Mouse (Mus musculus) liver, embryonic 11.5 days (tissue): ENCODE measurements around the gene Spindoc. TPM values are rescaled to one million over a fixed set of nuclear protein-coding genes. Genes with fewer than 3 reads are reported as not detected.

Experiments
- ATAC-seq: fragments of 200-750 bp; cut with Nextera tagmentation; replicated peaks from 2 replicates; pipeline ENCODE4 v1.8.0; 2017; ENCODE audit warnings: moderate number of reproducible peaks, mild to moderate bottlenecking, moderate TSS enrichment, moderate library complexity; ENCODE audit not compliant: low FRiP score
- DNase-seq: peaks from one replicate; pipeline ENCODE4 v3.0.0-alpha.2; 2017; ENCODE audit warnings: low spot score
- H3K27ac ChIP-seq: fragments of 300-500 bp; sonication (generic); 2 replicates; pipeline ENCODE4 v1.5.1; 2014; ENCODE audit warnings: mild to moderate bottlenecking, low read depth, low read length, control low read depth
- H3K27me3 ChIP-seq: fragments of 300-500 bp; sonication (generic); replicated peaks from 2 replicates; pipeline ENCODE4 v1.6.1; 2014; ENCODE audit warnings: low read length, mixed read lengths; ENCODE audit not compliant: control insufficient read depth, insufficient read depth
- H3K36me3 ChIP-seq: fragments of 300-500 bp; sonication (generic); 2 replicates; pipeline ENCODE4 v1.6.1; 2014; ENCODE audit warnings: mild to moderate bottlenecking, low read length, moderate library complexity, mixed read lengths; ENCODE audit not compliant: control insufficient read depth, insufficient read depth
- H3K4me1 ChIP-seq: fragments of 300-500 bp; sonication (generic); replicated peaks from 2 replicates; pipeline ENCODE4 v1.6.1; 2014; ENCODE audit warnings: low read length, mixed read lengths; ENCODE audit not compliant: control insufficient read depth, insufficient read depth
- H3K4me2 ChIP-seq: fragments of 300-500 bp; sonication (generic); 2 replicates; pipeline ENCODE4 v1.6.1; 2014; ENCODE audit warnings: mild to moderate bottlenecking, control low read depth, moderate library complexity
- H3K4me3 ChIP-seq: fragments of 300-500 bp; sonication (generic); 2 replicates; pipeline ENCODE4 v1.5.1; 2014; ENCODE audit warnings: low read depth, low read length, control low read depth
- H3K9ac ChIP-seq: fragments of 300-500 bp; sonication (generic); 2 replicates; pipeline ENCODE4 v1.6.1; 2014; ENCODE audit warnings: low read depth, low read length, control low read depth
- H3K9me3 ChIP-seq: fragments of 300-500 bp; sonication (generic); 2 replicates; pipeline ENCODE4 v1.6.1; 2016; ENCODE audit warnings: low read length, inconsistent platforms, mixed read lengths; ENCODE audit not compliant: control insufficient read depth
- WGBS: fragments of 180-500 bp; shearing (Covaris S2); extraction: QIAGEN DNeasy Blood & Tissue Kit; methylation state at CpG from one replicate; pipeline ENCODE4 v1.1.7; 2014; 5-methylcytosine and 5-hydroxymethylcytosine counted together
- polyA plus RNA-seq: library from polyadenylated mRNA; unstranded; fragments of >200 nt; fragmentation: Nextera tagmentation; extraction: Ambion mirVana; gene quantifications from 2 replicates; pipeline ENCODE4 v1.2.1, GENCODE M21; 2014

The Spindoc gene
- polyA plus RNA-seq, 1 experiment from 2014 or later, result 16.7 TPM

DNA sequence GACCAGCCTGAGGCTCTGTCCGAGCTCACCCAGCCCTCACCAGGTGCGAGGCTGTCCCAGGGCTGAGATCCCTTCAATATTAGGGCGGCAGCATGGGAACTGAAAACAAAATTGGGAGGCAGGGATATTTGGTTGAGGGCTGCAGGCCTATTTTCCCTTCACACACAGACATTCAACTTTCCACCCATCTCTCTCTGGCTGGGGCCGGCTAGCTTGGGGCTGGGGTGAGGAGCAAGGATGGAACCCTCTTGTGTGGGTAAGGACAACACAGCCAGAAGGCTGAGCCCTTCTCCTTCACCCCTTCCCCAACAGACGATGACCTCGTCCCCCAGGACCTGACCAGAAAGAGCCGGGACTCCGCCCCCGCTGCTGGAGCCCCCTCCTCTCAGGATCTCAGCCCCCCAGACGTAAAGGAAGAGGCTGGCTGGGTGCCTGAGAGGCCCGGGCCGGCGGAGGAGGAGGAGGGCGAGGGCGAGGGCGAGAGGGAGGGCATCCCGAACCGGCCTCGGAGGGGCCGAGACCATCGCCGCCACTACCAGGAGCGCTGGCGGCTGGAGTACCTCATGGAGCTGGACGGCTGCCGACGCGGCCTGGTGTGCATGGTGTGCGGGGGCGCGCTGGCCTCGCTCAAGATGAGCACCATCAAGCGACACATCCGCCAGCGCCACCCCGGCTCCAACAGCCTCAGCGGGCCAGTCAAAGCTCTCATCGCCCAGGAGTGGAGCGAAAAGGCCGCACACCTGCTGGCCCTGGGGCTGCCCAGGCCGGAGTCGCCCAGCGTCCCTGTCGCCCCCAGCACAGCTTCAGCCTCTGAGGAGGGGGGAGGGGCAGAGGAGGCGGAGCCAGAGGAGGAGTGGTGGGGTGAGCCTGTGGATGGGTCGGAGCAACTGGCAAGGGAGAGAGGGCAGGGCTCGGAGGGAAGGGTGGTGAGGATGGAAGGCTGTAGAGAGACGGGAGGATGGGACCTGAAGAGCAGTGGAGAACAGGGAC is 39.1 kb upstream of the Spindoc start:
- peaks cover 47% of the 10 kb centered on the region for H3K4me1 ChIP-seq
- H3K4me2 ChIP-seq, result peak overlapping the region; percentile 49
- no peaks in the 10 kb centered on the region for H3K9me3 ChIP-seq
- H3K27me3 ChIP-seq, result no peaks in the 10 kb centered on the region; the same call in 1 of the 2 replicates
- 34% methylated on average over 48 of the region's 48 CpGs for WGBS
- 0 out of 2 replicates have a peak overlapping the region, but pooled peaks have one; percentile 11 for H3K4me3 ChIP-seq
- no peak for ATAC-seq
- peak; percentile 73 for DNase-seq
- no peak overlapping the region for H3K27ac ChIP-seq
- no peak overlapping the region for H3K9ac ChIP-seq
- H3K36me3 ChIP-seq, result peaks cover 35% of the 10 kb centered on the region

GRCm38 (mm10) chr19:7420841-7421601 is 38.2 kb upstream of the Spindoc start:
- 73% methylated on average over 27 of the region's 27 CpGs for WGBS
- Histone ChIP-seq H3K4me2 (no peak overlapping the region), H3K27ac (no peak overlapping the region), H3K27me3 (peaks cover 6% of the 10 kb centered on the region), H3K4me3 (no peak overlapping the region), H3K4me1 (peaks cover 48% of the 10 kb centered on the region), H3K9me3 (no peaks in the 10 kb centered on the region), H3K36me3 (peaks cover 32% of the 10 kb centered on the region), H3K9ac (no peak overlapping the region)
- no peak for DNase-seq
- no peak for ATAC-seq

- no peak overlapping the region for H3K27ac ChIP-seq
- H3K4me1 ChIP-seq, result peaks cover 49% of the 10 kb centered on the region
- H3K27me3 ChIP-seq, result peaks cover 12% of the 10 kb centered on the region
- H3K9ac ChIP-seq, result 0 out of 2 replicates have a peak overlapping the region, but pooled peaks have one; percentile 1
- DNase-seq, result no peak
- H3K4me2 ChIP-seq, result peak overlapping the region; percentile 95
- no peaks in the 10 kb centered on the region for H3K9me3 ChIP-seq
- ATAC-seq, result no peak
- H3K36me3 ChIP-seq, result peaks cover 30% of the 10 kb centered on the region
- 71% methylated on average over 12 of the region's 12 CpGs for WGBS
- peak overlapping the region; percentile 96; the same call in 1 of the 2 replicates for H3K4me3 ChIP-seq
Observed at GRCm38 (mm10) chr19:7420108-7420507, 37.3 kb upstream of the Spindoc start.

DNA sequence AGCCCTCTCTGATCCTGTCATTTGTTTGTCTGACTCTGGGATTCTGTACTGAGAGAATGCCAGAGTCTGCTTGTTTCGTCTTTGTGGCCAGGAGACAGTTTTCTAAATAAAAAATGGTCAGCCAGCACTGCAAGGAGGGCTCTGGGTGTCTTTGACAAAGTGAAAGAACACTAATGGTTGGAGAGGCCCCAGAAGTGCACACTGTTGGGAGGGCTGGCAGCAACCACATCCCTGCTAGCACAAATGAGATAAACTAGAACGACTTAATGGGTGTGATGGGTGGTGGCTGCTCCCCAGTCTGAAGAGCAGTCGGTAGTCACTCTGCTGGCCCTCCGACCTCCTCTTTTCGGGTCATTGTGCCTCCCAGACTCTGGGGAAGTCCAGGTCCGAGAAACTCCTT is 36.3 kb upstream of the Spindoc start:
- 0 out of 2 replicates have a peak overlapping the region, but pooled peaks have one; percentile 1 for H3K9ac ChIP-seq
- peaks cover 13% of the 10 kb centered on the region for H3K27me3 ChIP-seq
- ATAC-seq, result peak; percentile 53
- no peak overlapping the region for H3K27ac ChIP-seq
- H3K36me3 ChIP-seq, result peaks cover 27% of the 10 kb centered on the region
- H3K4me1 ChIP-seq, result peaks cover 49% of the 10 kb centered on the region
- peak overlapping the region; percentile 95 for H3K4me2 ChIP-seq
- H3K4me3 ChIP-seq, result peak overlapping the region; percentile 96
- no peak for DNase-seq
- WGBS, result 28% methylated on average over 6 of the region's 6 CpGs
- H3K9me3 ChIP-seq, result no peaks in the 10 kb centered on the region

DNA sequence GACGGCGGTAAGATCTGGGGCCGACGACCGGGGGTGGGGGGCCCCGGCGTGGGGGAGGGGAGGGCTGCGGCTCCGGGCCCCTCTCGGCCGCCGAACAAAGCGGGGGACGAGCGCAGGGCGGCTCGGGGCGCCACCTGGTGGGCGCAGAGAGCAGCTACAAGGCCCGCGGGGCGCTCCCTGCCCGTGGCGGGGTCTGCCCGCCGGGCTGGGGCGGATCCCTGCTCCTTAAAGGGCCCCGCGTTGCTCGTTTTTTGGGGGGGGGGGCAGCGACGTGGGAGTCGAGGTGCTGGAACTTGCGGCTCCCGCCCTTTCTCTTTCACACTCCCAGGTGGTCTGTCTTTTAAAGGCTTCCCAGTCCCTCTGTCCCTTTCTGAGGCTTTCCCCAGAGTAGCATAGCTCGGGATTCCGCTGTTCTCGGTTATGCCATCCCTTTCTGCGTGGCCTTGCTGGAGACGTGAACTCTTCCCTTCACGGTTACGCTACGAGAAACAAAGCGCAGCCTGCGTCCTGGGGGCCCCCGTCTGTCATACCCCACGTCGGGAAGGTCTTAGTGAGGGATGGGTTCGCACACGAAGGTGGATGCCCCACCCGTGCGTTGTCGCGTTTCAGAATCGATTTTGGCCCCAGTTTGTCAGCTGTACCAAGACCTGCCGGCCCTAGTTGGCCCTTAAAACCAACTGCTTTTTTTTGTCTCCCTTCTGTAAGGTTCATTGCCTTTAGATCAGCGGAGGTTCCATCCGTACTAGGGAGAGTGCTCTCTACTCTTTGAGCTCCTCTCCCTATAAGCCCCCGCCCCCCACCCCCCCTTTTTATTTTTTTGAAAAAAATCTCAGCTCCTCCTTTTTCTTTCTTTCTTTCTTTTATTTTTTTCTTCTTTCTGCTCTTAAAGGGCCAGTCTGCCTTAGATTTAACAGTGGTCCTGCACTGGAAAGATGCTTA is 35.4 kb upstream of the Spindoc start:
- DNase-seq (peak; percentile 84), ATAC-seq (peak; percentile 67)
- peaks cover 13% of the 10 kb centered on the region for H3K27me3 ChIP-seq
- H3K36me3 ChIP-seq, result peaks cover 23% of the 10 kb centered on the region
- peaks cover 44% of the 10 kb centered on the region for H3K4me1 ChIP-seq
- under 1% methylated on average over 52 of the region's 59 CpGs for WGBS
- peak overlapping the region; percentile 95 for H3K4me2 ChIP-seq
- peak overlapping the region; percentile 95 for H3K9ac ChIP-seq
- no peaks in the 10 kb centered on the region for H3K9me3 ChIP-seq
- peak overlapping the region; percentile 86 for H3K27ac ChIP-seq
- peak overlapping the region; percentile 96 for H3K4me3 ChIP-seq

DNA sequence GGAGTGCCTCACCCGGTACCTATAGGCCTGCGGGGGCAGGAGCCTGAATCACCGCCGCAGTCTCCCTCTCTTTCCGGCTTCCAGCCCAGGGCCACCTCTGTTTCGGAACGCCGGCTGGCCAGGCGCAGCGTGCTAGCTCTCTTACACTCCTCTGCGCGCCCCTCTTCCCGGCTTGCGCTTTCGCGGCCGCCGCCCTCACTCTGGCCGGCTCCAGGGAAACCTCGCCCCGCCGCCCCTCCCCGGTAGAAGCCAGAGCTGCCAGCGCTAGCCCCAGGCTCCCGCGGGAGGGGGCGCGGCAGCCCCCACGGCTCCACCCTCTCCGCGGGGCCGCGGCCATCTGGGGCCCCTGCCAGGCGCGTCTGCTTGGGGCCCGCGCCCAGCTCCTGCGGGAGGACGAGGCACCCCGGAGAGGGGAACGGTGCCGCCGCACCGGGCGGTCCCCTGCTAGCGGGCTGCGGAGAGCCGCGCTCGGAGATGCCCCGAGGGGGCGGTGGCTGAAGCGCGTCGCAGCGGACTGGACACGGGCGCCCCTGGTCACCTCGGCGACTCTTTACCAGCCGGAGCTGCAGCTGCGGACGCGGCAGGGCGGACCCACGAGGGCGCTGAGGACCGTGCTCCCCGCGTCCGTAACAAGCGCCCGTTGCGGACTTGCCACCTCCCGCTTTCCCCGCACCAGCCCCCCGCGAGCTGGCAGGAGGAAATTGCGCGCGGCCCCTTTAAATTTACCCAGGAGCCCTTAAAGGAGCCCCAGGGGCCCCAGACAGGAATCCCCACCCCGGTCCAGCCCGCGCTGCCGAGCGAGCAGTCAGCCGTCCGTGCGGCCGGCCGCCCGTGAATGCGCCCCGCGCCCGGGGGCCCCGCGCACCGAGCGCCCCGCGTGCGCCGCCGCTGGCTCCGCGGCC is 34.3 kb upstream of the Spindoc start, which contains the start of gene 2700081O15Rik:
TSS of gene 2700081O15Rik (plus strand) at position 792 of the 902 bp plus-strand sequence.
- Histone ChIP-seq H3K9ac (peak within 1 kb of the TSS; percentile 95), H3K9me3 (no peaks in the 10 kb centered on the region), H3K27me3 (peaks cover 16% of the 10 kb centered on the region), H3K27ac (peak within 1 kb of the TSS; percentile 86), H3K4me3 (peak within 1 kb of the TSS; percentile 96), H3K36me3 (peaks cover 15% of the 10 kb centered on the region; the same call in 1 of the 2 replicates), H3K4me1 (peaks cover 33% of the 10 kb centered on the region), H3K4me2 (peak within 1 kb of the TSS; percentile 95)
- DNase-seq (peak; percentile 86), ATAC-seq (peak; percentile 69)
- under 1% methylated on average over 101 of the region's 107 CpGs for WGBS
